Mouse (Mus musculus) stomach, postnatal 0 days (tissue): ENCODE measurements around the gene 1700029I15Rik.

Experiments used
- CTCF ChIP-seq: IDR thresholded peaks from 2 replicates; pipeline ENCODE4 v1.5.1; 2016; ENCODE audit warnings: antibody characterized with exemption, low read depth, mild to moderate bottlenecking, moderate library complexity
- EP300 ChIP-seq: optimal IDR thresholded peaks from 2 replicates; pipeline ENCODE3; 2016; ENCODE audit warnings: antibody characterized with exemption

DNA sequence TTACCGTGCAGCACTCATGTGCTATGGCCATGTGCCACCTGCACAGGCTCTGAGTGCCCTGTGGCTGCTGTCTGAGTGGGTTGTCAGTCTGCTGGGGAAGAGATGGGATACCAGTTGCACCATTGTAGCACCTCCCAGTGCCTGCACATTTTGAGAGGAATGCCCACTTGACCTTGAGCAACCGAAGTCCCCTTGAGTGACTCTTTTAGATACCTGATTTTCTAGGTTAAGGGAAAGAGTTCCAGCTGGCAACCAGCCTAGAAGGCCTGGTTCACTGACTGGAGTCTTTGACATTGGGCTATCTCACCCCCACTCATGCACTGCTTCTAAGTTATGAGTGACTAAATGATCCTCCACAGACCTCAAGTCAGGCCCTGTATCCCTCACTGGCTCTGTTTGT, 23.0 kb upstream of the 1700029I15Rik start:
- TF ChIP-seq EP300 (no peak), CTCF (no peak)
